Mouse (Mus musculus) hematopoietic multipotent progenitor cell, adult 10-12 weeks (in vitro differentiated cells): ENCODE results near the gene H2-T22. TPM values are rescaled to one million over a fixed set of nuclear protein-coding genes. Genes with fewer than 3 reads are reported as not detected.

Experiments used
- polyA plus RNA-seq: library from polyadenylated mRNA; stranded (reverse); fragments of >175 nt; gene quantifications from 2 replicates; pipeline ENCODE4 v1.2.3, GENCODE M21; 2012; ENCODE audit warnings: low replicate concordance

H2-T22 gene
- polyA plus RNA-seq, result 38.3 and 49.1 TPM in 2 replicates

DNA sequence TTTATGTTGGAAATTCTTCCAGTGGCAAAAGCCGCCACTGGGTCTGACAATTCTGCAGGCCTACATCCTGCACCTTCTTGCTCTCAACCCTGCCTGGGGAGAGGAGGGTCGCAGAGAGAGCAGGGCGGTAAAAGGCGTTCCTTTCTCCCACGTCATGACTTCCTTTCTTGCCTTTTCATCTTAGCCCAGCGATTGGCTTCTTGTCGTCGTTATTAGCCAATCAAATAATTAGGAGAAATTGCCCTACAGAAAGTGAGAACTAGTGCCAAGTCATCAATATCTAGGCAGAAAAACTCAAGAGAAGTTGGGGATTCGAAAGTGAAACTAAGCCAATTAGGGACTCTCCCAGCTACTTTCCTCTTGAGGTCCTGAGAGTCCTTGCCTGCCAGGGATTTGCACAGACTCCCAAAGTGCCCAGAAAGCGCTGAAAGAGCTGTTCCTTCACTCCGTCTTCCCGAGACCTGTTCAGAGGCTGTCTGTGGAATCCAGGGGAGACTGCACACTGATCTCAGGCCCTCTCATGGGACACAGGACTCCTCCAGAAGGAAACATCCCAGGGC is at the start of gene H2-T22, which contains the start of gene Gm6034:
H2-T22 (minus strand) TSS at position 138 of the 560 bp plus-strand sequence.
Gm6034 (plus strand) TSS at position 352 of the 560 bp plus-strand sequence.

DNA sequence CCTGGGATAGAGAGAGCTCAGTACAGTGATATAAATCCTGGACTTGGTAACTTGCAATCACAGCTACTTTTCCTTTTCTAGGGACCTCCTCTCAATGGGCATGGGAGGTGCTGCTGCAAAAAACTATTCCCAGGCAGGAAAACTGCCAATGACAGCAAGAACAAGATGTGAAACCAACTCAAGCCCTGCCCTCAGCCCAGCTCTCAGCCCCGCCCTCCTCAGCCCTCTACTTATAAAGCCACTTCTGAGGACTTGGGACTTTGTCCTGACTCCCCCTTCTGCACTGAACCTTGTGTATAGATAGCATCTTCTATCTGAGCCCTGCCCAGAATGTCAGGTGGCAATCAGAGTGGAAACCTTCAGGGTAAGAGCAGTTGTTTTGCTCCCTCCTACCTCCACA is 15.8 kb upstream of the H2-T22 start, which contains the start of gene Gm11127:
Gm11127 (minus strand) TSS at position 10 of the 400 bp plus-strand sequence.

DNA sequence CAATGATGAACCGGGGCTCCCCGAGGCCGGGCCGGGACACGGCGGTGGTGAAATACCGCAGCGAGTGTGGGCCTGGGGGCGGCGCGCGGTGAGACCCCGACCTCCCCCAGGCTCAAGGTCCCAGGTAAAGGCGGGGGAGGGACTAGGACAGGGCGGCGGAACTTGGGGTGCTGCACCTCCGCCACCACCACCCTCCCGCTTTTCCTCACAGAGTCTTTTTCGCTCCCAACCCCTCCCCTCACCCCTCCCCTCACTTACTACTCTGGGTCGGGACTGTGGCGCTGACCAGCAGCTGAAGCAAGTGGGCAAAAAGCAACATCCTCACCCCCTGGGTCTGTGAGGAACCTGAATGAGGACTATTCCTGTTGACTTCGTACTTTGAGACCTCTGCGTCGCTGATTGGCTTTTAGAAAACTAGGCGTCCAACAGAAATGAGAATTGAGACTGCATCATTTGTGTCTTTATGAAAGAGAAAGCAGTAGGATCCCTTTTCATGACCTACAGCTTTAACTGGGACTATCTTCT is 10.1 kb downstream of the H2-T22 start, which contains the start of gene H2-T23:
H2-T23 (minus strand) TSS at position 505 of the 525 bp plus-strand sequence.

GRCm38 (mm10) chr17:36020191-36021073 is 22.1 kb downstream of the H2-T22 start, which contains the start of gene H2-T24:
Gene H2-T24, minus strand, starts transcription at chr17:36020560.

Other genes starting within 250 kb of the H2-T22 start
- 8.4 and 14.3 TPM in 2 replicates for gene Ier3, start 221.1 kb downstream of the H2-T22 start, polyA plus RNA-seq
- gene Flot1, start 219.5 kb downstream of the H2-T22 start, polyA plus RNA-seq, result 36.3 and 38.3 TPM in 2 replicates
- 31.4 and 191 TPM in 2 replicates for gene Tubb5, start 204.4 kb downstream of the H2-T22 start, polyA plus RNA-seq
- gene Mdc1, start 201.2 kb downstream of the H2-T22 start, polyA plus RNA-seq, result 12.5 and 21.7 TPM in 2 replicates
- gene Nrm, start 181.4 kb downstream of the H2-T22 start, polyA plus RNA-seq, result 23.3 and 52.1 TPM in 2 replicates
- gene Ppp1r18, start 177.2 kb downstream of the H2-T22 start, polyA plus RNA-seq, result 342 and 589 TPM in 2 replicates
- gene Dhx16, start 162.9 kb downstream of the H2-T22 start, polyA plus RNA-seq, result 46.8 and 73.3 TPM in 2 replicates
- gene 2310061I04Rik, start 145.3 kb downstream of the H2-T22 start, polyA plus RNA-seq, result 119 and 299 TPM in 2 replicates
- gene Atat1, start 132.7 kb downstream of the H2-T22 start, polyA plus RNA-seq, result 39.1 and 85.8 TPM in 2 replicates
- gene Mrps18b, start 126.4 kb downstream of the H2-T22 start, polyA plus RNA-seq, result 4.0 and 5.1 TPM in 2 replicates
- 36.3 and 53.1 TPM in 2 replicates for gene Ppp1r10, start 126.3 kb downstream of the H2-T22 start, polyA plus RNA-seq
- gene Abcf1, start 73.0 kb downstream of the H2-T22 start, polyA plus RNA-seq, result 54.6 and 83.7 TPM in 2 replicates
- 75.2 and 143 TPM in 2 replicates for gene Gnl1, start 62.9 kb downstream of the H2-T22 start, polyA plus RNA-seq
- gene Prr3, start 62.5 kb downstream of the H2-T22 start, polyA plus RNA-seq, result 21.6 and 33.3 TPM in 2 replicates
- gene H2-T24, start 22.2 kb downstream of the H2-T22 start, polyA plus RNA-seq, result 12.6 and 22.5 TPM in 2 replicates
- 321 and 328 TPM in 2 replicates for gene H2-T23, start 9.9 kb downstream of the H2-T22 start, polyA plus RNA-seq
- 0.27 and 0.30 TPM in 2 replicates for gene Gm6034, start 214 bp upstream of the H2-T22 start, polyA plus RNA-seq
- 151 and 155 TPM in 2 replicates for gene Gm11127, start 15.6 kb upstream of the H2-T22 start, polyA plus RNA-seq
- 0.27 and 0.35 TPM in 2 replicates for gene Gm19684, start 78.9 kb upstream of the H2-T22 start, polyA plus RNA-seq
- 0.76 and 2.1 TPM in 2 replicates for gene Gm7030, start 86.7 kb upstream of the H2-T22 start, polyA plus RNA-seq
- 0.31 and 0.48 TPM in 2 replicates for gene Gm8909, start 125.8 kb upstream of the H2-T22 start, polyA plus RNA-seq
- 0.16 and 0.17 TPM in 2 replicates for gene H2-T3, start 147.5 kb upstream of the H2-T22 start, polyA plus RNA-seq
- 88.4 and 98.5 TPM in 2 replicates for gene Rpp21, start 215.3 kb upstream of the H2-T22 start, polyA plus RNA-seq
- 15.6 and 19.3 TPM in 2 replicates for gene Trim39, start 229.5 kb upstream of the H2-T22 start, polyA plus RNA-seq
- not detected in 2 replicates for gene H2-M10.2, start 243.7 kb upstream of the H2-T22 start, polyA plus RNA-seq